Mouse (Mus musculus): Measurements from ENCODE around the gene Rae1. TPM values are rescaled to one million over a fixed set of nuclear protein-coding genes. Genes with fewer than 3 reads are reported as not detected.

Gene Rae1
- polyA plus RNA-seq, 1 experiment from 2014 or later = 94.7 TPM

DNA sequence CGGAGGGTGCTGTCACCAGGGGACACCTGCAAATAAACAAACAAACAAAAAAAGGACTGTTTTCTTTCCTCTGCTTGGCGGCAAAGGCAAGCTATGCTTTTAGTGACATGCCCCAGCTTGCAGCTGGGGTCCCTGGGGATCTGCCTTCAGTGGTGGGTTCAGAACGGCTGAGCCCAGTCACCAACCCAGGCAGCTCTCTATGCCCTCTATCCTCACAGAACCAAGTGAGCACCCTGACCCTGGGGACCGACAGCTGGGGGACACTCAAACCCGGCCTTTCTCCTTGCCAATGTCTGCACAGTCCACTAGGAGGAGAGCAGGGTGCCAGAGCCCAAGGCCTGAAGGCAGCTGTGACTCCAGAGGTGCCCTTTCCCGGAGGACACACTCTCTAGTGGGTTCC is 49.9 kb downstream of the Rae1 start:
- ATAC-seq (ENCODE audit: extremely low read depth, insufficient number of reproducible peaks, low FRiP score, low TSS enrichment) = no peak
- Histone ChIP-seq H3K9me3 (no peaks in the 10 kb centered on the region), H3K27ac (replicated peaks) (peak overlapping the region; percentile 48), H3K9ac (no peak overlapping the region), H3K27me3 (replicated peaks) (no peaks in the 10 kb centered on the region), H3K36me3 (no peaks in the 10 kb centered on the region), H3K4me2 (no peak overlapping the region), H3K4me1 (peaks cover 74% of the 10 kb centered on the region), H3K4me3 (no peak overlapping the region)
- 44% methylated on average over 6 of the region's 6 CpGs for WGBS

DNA sequence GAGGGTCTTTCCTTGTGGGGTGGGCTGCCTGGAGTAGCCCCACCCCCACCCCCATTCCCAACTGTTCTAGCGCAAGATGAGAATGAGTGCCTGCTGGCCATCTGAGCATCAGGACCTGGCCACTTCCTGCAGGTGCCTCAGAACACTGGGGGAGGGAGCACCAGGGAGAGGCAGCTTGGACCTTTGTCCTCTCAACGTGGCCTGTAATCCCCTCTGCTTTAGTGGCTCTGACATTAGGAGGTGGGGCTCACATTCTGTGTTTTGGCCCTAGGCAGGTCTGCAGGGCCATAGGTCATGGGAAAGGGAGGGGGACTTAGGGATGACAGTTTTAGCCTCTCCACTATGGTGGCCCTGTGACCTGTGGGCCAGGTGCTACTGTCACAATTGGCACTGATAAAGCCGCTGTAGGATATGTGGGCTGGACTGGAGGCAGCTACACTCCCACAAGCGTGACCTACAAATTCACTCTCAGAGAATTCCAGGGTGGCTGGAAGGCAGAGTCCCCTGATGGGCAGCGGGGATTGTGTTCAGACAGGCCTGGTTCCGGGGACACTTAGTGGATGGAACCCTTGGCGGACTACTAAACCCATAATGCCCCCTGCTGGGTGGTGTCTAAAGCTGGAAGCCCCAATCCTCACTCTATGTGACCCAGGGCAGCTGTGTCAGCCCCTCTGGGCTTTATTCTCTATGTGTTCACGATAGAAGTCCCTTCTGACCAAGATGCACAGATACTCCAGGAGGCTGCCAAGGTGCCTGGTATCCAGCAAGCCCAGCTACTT is 50.9 kb downstream of the Rae1 start:
- no peaks in the 10 kb centered on the region for H3K27me3 ChIP-seq (replicated peaks)
- H3K9ac ChIP-seq = peak overlapping the region; percentile 38; the same call in 1 of the 2 replicates
- H3K36me3 ChIP-seq = no peaks in the 10 kb centered on the region
- no peaks in the 10 kb centered on the region for H3K9me3 ChIP-seq
- WGBS = 46% methylated on average over 8 of the region's 8 CpGs
- no peak overlapping the region for H3K27ac ChIP-seq (replicated peaks)
- H3K4me1 ChIP-seq = peaks cover 71% of the 10 kb centered on the region
- no peak for ATAC-seq (ENCODE audit: extremely low read depth, insufficient number of reproducible peaks, low FRiP score, low TSS enrichment)
- H3K4me2 ChIP-seq = no peak overlapping the region
- H3K4me3 ChIP-seq = no peak overlapping the region

DNA sequence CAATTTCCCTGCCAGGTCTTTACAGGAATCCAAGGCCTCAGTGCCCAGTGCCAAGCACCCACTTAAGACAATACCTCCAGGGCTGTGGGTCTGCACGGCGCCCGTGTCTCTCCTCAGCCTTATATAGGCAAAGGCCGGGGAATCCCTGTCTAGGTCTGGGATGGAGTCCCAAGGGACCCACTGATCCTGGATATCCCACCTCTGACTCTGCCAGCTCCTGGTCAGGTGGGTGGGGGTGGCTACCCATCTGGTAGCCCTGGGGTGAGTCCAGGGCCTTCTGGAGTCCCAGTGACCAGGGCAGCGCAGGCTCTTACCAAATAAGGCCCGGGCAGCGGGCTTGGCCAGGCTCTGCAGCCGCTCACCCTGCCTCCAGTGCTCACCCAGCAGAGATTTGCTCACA is 53.0 kb downstream of the Rae1 start:
- H3K9me3 ChIP-seq = no peaks in the 10 kb centered on the region
- peak overlapping the region; percentile 58 for H3K9ac ChIP-seq
- no peak for ATAC-seq (ENCODE audit: extremely low read depth, insufficient number of reproducible peaks, low FRiP score, low TSS enrichment)
- peaks cover 71% of the 10 kb centered on the region for H3K4me1 ChIP-seq
- H3K36me3 ChIP-seq = no peaks in the 10 kb centered on the region
- no peak overlapping the region for H3K4me2 ChIP-seq
- no peak overlapping the region for H3K4me3 ChIP-seq
- H3K27ac ChIP-seq (replicated peaks) = no peak overlapping the region
- no peaks in the 10 kb centered on the region for H3K27me3 ChIP-seq (replicated peaks)
- 82% methylated on average over 8 of the region's 8 CpGs for WGBS

GRCm38 (mm10) chr2:173053846-173054245 is 53.9 kb downstream of the Rae1 start:
- no peak overlapping the region for H3K27ac ChIP-seq (replicated peaks)
- ATAC-seq (ENCODE audit: extremely low read depth, insufficient number of reproducible peaks, low FRiP score, low TSS enrichment) = no peak
- H3K4me1 ChIP-seq = peaks cover 71% of the 10 kb centered on the region
- H3K36me3 ChIP-seq = no peaks in the 10 kb centered on the region
- no peaks in the 10 kb centered on the region for H3K27me3 ChIP-seq (replicated peaks)
- no peak overlapping the region for H3K4me3 ChIP-seq
- WGBS = 70% methylated on average over 6 of the region's 6 CpGs
- H3K4me2 ChIP-seq = no peak overlapping the region
- no peak overlapping the region for H3K9ac ChIP-seq
- H3K9me3 ChIP-seq = no peaks in the 10 kb centered on the region

- Histone ChIP-seq H3K4me3 (no peak overlapping the region), H3K27me3 (replicated peaks) (no peaks in the 10 kb centered on the region), H3K9ac (no peak overlapping the region), H3K27ac (replicated peaks) (no peak overlapping the region; the same call in 1 of the 2 replicates), H3K4me2 (no peak overlapping the region), H3K36me3 (no peaks in the 10 kb centered on the region), H3K9me3 (no peaks in the 10 kb centered on the region), H3K4me1 (peaks cover 67% of the 10 kb centered on the region)
- no peak for ATAC-seq (ENCODE audit: extremely low read depth, insufficient number of reproducible peaks, low FRiP score, low TSS enrichment)
- 68% methylated on average over 10 of the region's 10 CpGs for WGBS
Measured at GRCm38 (mm10) chr2:173056303-173056881, 56.5 kb downstream of the Rae1 start.

DNA sequence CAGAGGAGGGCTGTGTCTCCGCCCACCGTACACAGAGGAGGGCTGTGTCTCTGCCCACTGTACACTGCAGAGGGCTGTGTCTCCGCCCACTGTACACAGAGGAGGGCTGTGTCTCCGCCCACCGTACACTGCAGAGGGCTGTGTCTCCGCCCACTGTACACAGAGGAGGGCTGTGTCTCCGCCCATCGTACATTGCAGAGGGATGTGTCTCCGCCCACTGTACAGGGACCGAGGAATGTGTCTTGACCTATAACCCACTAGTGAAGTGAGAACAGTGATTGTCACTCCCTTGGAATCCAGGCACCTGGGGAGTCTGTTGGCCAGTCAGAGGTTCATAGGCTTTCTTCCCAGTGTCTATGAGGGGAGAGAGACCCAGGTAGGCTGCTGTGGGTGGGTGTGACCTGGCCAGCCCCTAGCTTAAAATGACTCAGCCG is 57.0 kb downstream of the Rae1 start:
- Histone ChIP-seq H3K36me3 (no peaks in the 10 kb centered on the region), H3K9ac (no peak overlapping the region), H3K9me3 (no peaks in the 10 kb centered on the region), H3K4me1 (peaks cover 71% of the 10 kb centered on the region), H3K27ac (replicated peaks) (peak overlapping the region; percentile 93), H3K4me3 (no peak overlapping the region), H3K4me2 (peak overlapping the region; percentile 49; the same call in 1 of the 2 replicates), H3K27me3 (replicated peaks) (no peaks in the 10 kb centered on the region)
- 58% methylated on average over 11 of the region's 11 CpGs for WGBS
- ATAC-seq (ENCODE audit: extremely low read depth, insufficient number of reproducible peaks, low FRiP score, low TSS enrichment) = peak; percentile 38

- H3K27ac ChIP-seq (replicated peaks) = peak overlapping the region; percentile 93
- 10% methylated on average over 10 of the region's 10 CpGs for WGBS
- H3K4me2 ChIP-seq = peak overlapping the region; percentile 49
- ATAC-seq (ENCODE audit: extremely low read depth, insufficient number of reproducible peaks, low FRiP score, low TSS enrichment) = no peak
- no peaks in the 10 kb centered on the region for H3K27me3 ChIP-seq (replicated peaks)
- peak overlapping the region; percentile 66 for H3K9ac ChIP-seq
- peaks cover 69% of the 10 kb centered on the region for H3K4me1 ChIP-seq
- no peaks in the 10 kb centered on the region for H3K36me3 ChIP-seq
- no peaks in the 10 kb centered on the region for H3K9me3 ChIP-seq
- no peak overlapping the region for H3K4me3 ChIP-seq
Measured at GRCm38 (mm10) chr2:173057623-173058022, 57.7 kb downstream of the Rae1 start.

DNA sequence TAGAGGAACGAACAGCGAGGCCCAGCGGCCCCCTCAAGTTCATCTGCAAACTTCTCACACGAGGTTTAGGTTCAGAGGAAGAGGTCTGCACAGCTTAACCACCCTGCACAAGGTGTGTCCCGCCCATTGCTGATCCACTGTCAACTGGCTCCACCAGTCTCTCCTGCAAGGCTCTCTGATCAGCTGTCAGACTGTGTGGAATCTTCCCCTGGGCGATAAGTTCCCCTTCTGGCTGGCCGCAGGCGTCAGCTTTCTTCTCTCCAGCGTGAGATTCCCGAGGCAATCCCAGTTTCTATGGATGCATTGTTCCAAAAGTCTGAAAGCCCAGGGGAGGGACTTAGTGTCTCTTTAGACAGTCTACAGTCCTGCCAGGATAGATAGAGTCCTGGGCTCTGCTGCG is 58.3 kb downstream of the Rae1 start:
- Histone ChIP-seq H3K9me3 (no peaks in the 10 kb centered on the region), H3K4me3 (no peak overlapping the region), H3K4me1 (peaks cover 62% of the 10 kb centered on the region), H3K27me3 (replicated peaks) (no peaks in the 10 kb centered on the region), H3K4me2 (peak overlapping the region; percentile 49; the same call in 1 of the 2 replicates), H3K9ac (peak overlapping the region; percentile 66), H3K27ac (replicated peaks) (peak overlapping the region; percentile 93), H3K36me3 (no peaks in the 10 kb centered on the region)
- WGBS = 35% methylated on average over 11 of the region's 11 CpGs
- ATAC-seq (ENCODE audit: extremely low read depth, insufficient number of reproducible peaks, low FRiP score, low TSS enrichment) = no peak

DNA sequence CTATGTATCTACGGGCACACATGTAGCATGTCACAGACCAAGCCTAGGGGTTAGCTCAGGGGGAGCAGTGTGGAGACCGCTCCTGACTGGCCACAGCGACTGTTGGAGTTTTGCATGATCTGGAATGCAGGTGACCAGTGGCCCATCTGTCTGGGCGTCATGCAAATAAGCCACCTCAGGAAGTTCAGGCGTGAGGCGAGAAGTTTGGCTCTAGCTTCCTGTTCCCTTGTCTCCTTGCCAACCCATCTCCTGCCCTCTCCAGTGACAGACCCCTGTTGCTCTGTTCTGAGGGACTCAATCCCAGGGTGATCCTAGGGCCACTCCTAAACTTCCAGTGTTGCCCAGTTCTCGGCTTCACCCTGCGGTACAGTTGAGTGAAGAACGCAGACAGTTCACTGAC is 60.5 kb downstream of the Rae1 start:
- no peak for ATAC-seq (ENCODE audit: extremely low read depth, insufficient number of reproducible peaks, low FRiP score, low TSS enrichment)
- Histone ChIP-seq H3K9me3 (no peaks in the 10 kb centered on the region), H3K27ac (replicated peaks) (peak overlapping the region; percentile 83), H3K27me3 (replicated peaks) (no peaks in the 10 kb centered on the region), H3K4me3 (no peak overlapping the region), H3K4me1 (peaks cover 62% of the 10 kb centered on the region), H3K9ac (0 out of 2 replicates have a peak overlapping the region, but pooled peaks have one; percentile 19), H3K4me2 (no peak overlapping the region), H3K36me3 (no peaks in the 10 kb centered on the region)
- WGBS = 39% methylated on average over 9 of the region's 9 CpGs

DNA sequence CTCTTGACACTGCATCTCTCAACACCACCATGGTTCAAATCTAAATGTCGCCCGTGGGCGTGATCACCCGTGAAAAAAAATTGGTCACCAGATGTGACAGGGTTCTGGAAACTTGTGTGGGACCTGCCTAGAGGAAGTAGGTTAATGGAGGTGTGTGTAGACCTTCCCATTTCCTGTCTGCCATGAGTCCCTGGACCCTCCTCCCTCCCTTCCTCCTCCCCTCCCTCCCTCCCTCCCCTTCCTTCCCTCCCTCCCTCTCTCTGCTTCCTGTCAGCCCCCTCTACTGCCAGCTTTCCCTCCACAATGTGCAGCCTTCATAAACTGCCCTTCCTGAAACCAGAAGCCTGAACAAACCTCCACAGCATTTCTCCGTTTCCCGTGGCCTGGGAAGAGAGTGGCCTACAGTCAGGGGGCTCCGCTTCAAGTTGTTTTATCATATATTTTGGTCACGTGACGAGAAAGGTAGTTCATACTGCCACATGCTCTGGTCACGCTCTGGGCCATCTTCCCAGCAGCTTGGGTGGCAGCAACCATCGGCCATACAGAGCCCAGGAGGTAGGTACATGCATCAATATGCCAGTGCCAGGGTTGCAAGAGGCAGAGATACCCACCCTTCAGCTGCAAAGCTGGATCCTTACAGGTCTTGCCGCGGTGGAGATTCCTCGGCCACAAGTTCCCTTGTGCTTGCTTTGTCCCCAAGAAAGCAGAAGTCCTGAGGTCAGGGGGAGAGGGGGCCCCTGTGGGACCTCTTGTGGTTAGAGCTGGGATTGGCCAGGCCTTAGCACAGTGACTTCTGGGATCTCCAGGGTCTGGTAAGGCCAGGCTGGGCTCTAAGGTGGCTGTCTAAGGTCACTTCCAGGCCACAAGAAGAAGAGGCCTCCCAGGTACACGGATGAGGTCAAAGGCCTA is 61.8 kb downstream of the Rae1 start:
- Histone ChIP-seq H3K36me3 (no peaks in the 10 kb centered on the region), H3K4me1 (peaks cover 52% of the 10 kb centered on the region), H3K27me3 (replicated peaks) (no peaks in the 10 kb centered on the region), H3K9ac (no peak overlapping the region), H3K4me3 (no peak overlapping the region), H3K27ac (replicated peaks) (peak overlapping the region; percentile 83), H3K4me2 (no peak overlapping the region), H3K9me3 (no peaks in the 10 kb centered on the region)
- 55% methylated on average over 15 of the region's 15 CpGs for WGBS
- no peak for ATAC-seq (ENCODE audit: extremely low read depth, insufficient number of reproducible peaks, low FRiP score, low TSS enrichment)

DNA sequence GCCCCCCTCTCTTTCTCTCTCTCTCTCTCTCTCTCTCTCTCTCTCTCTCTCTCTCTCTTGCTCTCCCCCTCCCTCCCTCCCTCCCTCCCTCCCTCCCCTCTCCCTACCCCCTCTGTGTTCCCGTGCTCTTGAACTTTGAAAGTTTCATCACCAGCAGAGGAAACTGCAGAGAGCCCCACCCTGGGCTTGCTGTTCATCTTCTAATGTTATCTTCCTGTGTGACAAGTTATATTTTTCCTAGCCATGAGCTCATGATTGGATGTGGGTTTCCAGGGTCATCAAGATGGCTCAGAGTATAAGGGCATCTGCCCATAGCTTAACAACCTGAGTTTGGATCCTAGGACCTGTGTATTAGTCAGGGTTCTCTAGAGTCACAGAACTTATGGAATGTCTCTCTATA is 63.3 kb downstream of the Rae1 start:
- no peak overlapping the region for H3K27ac ChIP-seq (replicated peaks)
- H3K4me3 ChIP-seq = no peak overlapping the region
- H3K4me2 ChIP-seq = no peak overlapping the region
- no CpG with 5 or more reads among the region's 1 CpGs for WGBS
- no peak for ATAC-seq (ENCODE audit: extremely low read depth, insufficient number of reproducible peaks, low FRiP score, low TSS enrichment)
- no peaks in the 10 kb centered on the region for H3K36me3 ChIP-seq
- H3K27me3 ChIP-seq (replicated peaks) = no peaks in the 10 kb centered on the region
- peaks cover 6% of the 10 kb centered on the region; the same call in 1 of the 2 replicates for H3K9me3 ChIP-seq
- peaks cover 37% of the 10 kb centered on the region for H3K4me1 ChIP-seq
- H3K9ac ChIP-seq = no peak overlapping the region
